Mouse (Mus musculus): ENCODE data around the gene Hvcn1.

GRCm38 (mm10) chr5:122265942-122266341, 59.3 kb downstream of the Hvcn1 start:
- TF ChIP-seq CTCF (IDR thresholded peaks at IDR 0.05; ENCODE audit: control insufficient read depth, insufficient read depth, low read length), result no peak
- TF ChIP-seq POLR2A (IDR thresholded peaks at IDR 0.05; ENCODE audit: borderline replicate concordance, control insufficient read depth, low read depth, low read length), result no peak
